Mouse (Mus musculus) Patski (cell line): ENCODE measurements at regions not wholly inside any gene's neighbourhood (a gene's known extent, or its start where the extent isn't known, plus 50 kb on each side); places are given as distances from the start of the nearest gene placed in this dataset.

Experiments
- ATAC-seq: fragments of 100-300 bp; one replicate; pipeline ENCODE4 v1.8.0; 2021
- CTCF ChIA-PET: fragments of 350-600 bp; sonication (Branson Sonifier 250); formaldehyde crosslinking; loops from one replicate; lab custom pipeline; 2022; ENCODE audit warnings: inconsistent platforms; lab: Charles Lee
- POLR2A ChIA-PET: fragments of 350-600 bp; sonication (Branson Sonifier 250); formaldehyde crosslinking; loops from one replicate; lab custom pipeline; 2022; ENCODE audit warnings: antibody characterized with exemption, inconsistent platforms; lab: Charles Lee
- DNase-seq: peaks from one replicate; pipeline ENCODE4 v3.0.0-alpha.2; 2011; ENCODE audit warnings: low read depth, low spot score
- H3K27me3 ChIP-seq: fragments of 371-371 bp; one replicate; pipeline ENCODE4 v1.5.1; 2021
- CTCF ChIP-seq: fragments of 100-300 bp; IDR thresholded peaks from one replicate; pipeline ENCODE4 v1.5.1; 2021
- in situ Hi-C: fragments of 300-500 bp; cut with MboI; formaldehyde crosslinking; loops from 3 replicates; pipeline ENCODE4 v1.11.1; 2018; ENCODE audit warnings: low pct_unique_long_range_greater_than_20kb, mixed read lengths

GRCm38 (mm10) chr3:144257196-144257595 is 52.2 kb upstream of the Lmo4 start:
- no peak for ATAC-seq
- TF ChIP-seq CTCF, result no peak
- in situ Hi-C loops, result no loop called here
- DNase-seq, result no peak
- H3K27me3 ChIP-seq, result no peaks in the 10 kb centered on the region
- POLR2A ChIA-PET, result no interaction called here
- CTCF ChIA-PET, result interaction anchor here (1.5 kb wide), 1 partner anchor 19 kb away, joined by 4 read pairs; no protein-coding TSS in a partner anchor

GRCm38 (mm10) chr3:144255596-144256550 is 50.9 kb upstream of the Lmo4 start:
- in situ Hi-C loops, result no loop called here
- no peak for TF ChIP-seq CTCF
- H3K27me3 ChIP-seq, result no peaks in the 10 kb centered on the region
- ChIA-PET CTCF (interaction anchor here (0.9 to 1.5 kb wide), 5 partner anchors 9 to 58 kb away, joined by 3 to 4 read pairs (median 4); no protein-coding TSS in a partner anchor), POLR2A (interaction anchor here (0.5 to 0.6 kb wide), 2 partner anchors 17 to 101 kb away, joined by 3 to 6 read pairs; no protein-coding TSS in a partner anchor)
- ATAC-seq, result no peak
- no peak for DNase-seq
